Mouse (Mus musculus) liver, embryonic 13.5 days (tissue): ENCODE measurements at regions not wholly inside any gene's neighbourhood (a gene's known extent, or its start where the extent isn't known, plus 50 kb on each side); places are given as distances from the start of the nearest gene placed in this dataset.
"Not testable (repeated sequence)": the region's sequence is repeated elsewhere in the genome, so short reads cannot be mapped to it uniquely, and the experiment has no call there.

ENCODE experiments used
- ATAC-seq: fragments of 200-750 bp; cut with Nextera tagmentation; 2 replicates; pipeline ENCODE4 v1.8.0; 2017; ENCODE audit warnings: low read depth, mild to moderate bottlenecking, moderate number of reproducible peaks, moderate library complexity
- DNase-seq: peaks from one replicate; pipeline ENCODE4 v3.0.0; 2022
- H3K27ac ChIP-seq: fragments of 300-500 bp; sonication (generic); 2 replicates; pipeline ENCODE4 v1.5.1; 2015; ENCODE audit warnings: moderate library complexity, mild to moderate bottlenecking, inconsistent platforms
- H3K27me3 ChIP-seq: fragments of 300-500 bp; sonication (generic); 2 replicates; pipeline ENCODE4 v1.6.1; 2015; ENCODE audit warnings: mild to moderate bottlenecking, inconsistent platforms
- H3K36me3 ChIP-seq: fragments of 300-500 bp; sonication (generic); 2 replicates; pipeline ENCODE4 v1.6.1; 2015; ENCODE audit warnings: mild to moderate bottlenecking, inconsistent platforms
- H3K4me1 ChIP-seq: fragments of 300-500 bp; sonication (generic); replicated peaks from 2 replicates; pipeline ENCODE4 v1.6.1; 2015; ENCODE audit warnings: inconsistent platforms
- H3K4me2 ChIP-seq: fragments of 300-500 bp; sonication (generic); 2 replicates; pipeline ENCODE4 v1.6.1; 2015; ENCODE audit warnings: inconsistent platforms, mild to moderate bottlenecking, moderate library complexity
- H3K4me3 ChIP-seq: fragments of 300-500 bp; sonication (generic); replicated peaks from 2 replicates; pipeline ENCODE4 v1.5.1; 2015; ENCODE audit warnings: mild to moderate bottlenecking, inconsistent platforms
- H3K9ac ChIP-seq: fragments of 300-500 bp; sonication (generic); 2 replicates; pipeline ENCODE4 v1.6.1; 2015; ENCODE audit warnings: mild to moderate bottlenecking, inconsistent platforms
- H3K9me3 ChIP-seq: fragments of 300-500 bp; sonication (generic); replicated peaks from 2 replicates; pipeline ENCODE4 v1.6.1; 2016; ENCODE audit warnings: inconsistent platforms
- WGBS: fragments of 180-500 bp; shearing (Covaris S2); methylation state at CpG from one replicate; pipeline ENCODE4 v1.1.7; 2015; ENCODE audit not compliant: insufficient replicate concordance; 5-methylcytosine and 5-hydroxymethylcytosine counted together

DNA sequence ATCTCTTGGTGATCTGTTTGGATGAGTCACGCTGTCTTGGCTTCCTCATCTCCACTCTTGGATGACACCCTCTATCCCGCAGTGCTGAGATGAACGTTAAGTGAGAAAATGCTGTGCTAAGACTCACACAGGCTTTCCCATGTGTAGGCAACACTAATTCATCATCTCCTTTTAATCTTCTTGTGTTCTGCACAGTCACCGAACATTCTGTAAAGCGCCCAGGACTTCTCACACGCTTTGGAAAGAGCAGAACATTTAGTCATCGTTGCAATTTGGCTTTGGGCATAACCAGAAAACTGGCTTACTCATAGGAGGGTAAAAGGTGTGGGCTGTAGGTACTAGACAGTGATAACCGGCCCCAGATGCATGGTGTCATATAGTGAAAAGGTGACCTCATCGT is 94.9 kb downstream of the Plppr4 start:
- ATAC-seq: no peak
- H3K4me1 ChIP-seq: no peaks in the 10 kb centered on the region
- no peak overlapping the region for H3K27ac ChIP-seq
- WGBS: 69% methylated on average over 9 of the region's 9 CpGs
- no peaks in the 10 kb centered on the region for H3K9me3 ChIP-seq
- H3K27me3 ChIP-seq: no peaks in the 10 kb centered on the region
- H3K9ac ChIP-seq: no peak overlapping the region
- no peak overlapping the region for H3K4me2 ChIP-seq
- H3K4me3 ChIP-seq: no peak overlapping the region
- H3K36me3 ChIP-seq: no peaks in the 10 kb centered on the region
- no peak for DNase-seq

DNA sequence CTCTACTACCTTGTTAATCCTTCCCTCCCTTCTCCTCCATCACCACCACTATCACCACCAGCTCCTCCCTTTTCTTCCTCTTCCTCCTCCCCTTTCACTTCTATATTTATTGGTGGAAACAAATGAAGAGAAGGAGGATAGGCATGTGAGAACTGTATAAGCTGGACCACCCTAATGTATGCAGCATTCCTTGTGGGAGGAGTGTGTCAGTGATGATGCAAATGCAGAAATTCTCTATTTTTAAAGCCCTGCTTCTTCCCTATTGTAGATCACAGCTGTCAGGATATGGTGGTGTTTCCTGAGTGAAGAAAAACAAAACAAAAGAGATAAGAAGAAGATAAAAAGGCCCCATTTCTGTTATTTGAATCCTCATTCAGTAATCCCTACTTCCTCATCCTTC is 112.8 kb downstream of the Plppr4 start:
- no peak overlapping the region for H3K4me2 ChIP-seq
- H3K9ac ChIP-seq: no peak overlapping the region
- H3K4me3 ChIP-seq: no peak overlapping the region
- ATAC-seq: no peak
- no peaks in the 10 kb centered on the region for H3K36me3 ChIP-seq
- H3K4me1 ChIP-seq: no peaks in the 10 kb centered on the region
- no peak overlapping the region for H3K27ac ChIP-seq
- no peaks in the 10 kb centered on the region for H3K9me3 ChIP-seq
- H3K27me3 ChIP-seq: no peaks in the 10 kb centered on the region
- DNase-seq: no peak

GRCm38 (mm10) chr3:117241810-117242209 is 118.9 kb downstream of the Plppr4 start:
- Histone ChIP-seq H3K4me1 (no peaks in the 10 kb centered on the region), H3K9ac (no peak overlapping the region), H3K27ac (no peak overlapping the region), H3K36me3 (no peaks in the 10 kb centered on the region), H3K4me2 (no peak overlapping the region), H3K27me3 (no peaks in the 10 kb centered on the region), H3K4me3 (no peak overlapping the region), H3K9me3 (0 out of 2 replicates have a peak, but pooled peaks cover 9% of the 10 kb centered on the region)
- DNase-seq: no peak
- WGBS: 74% methylated on average over 6 of the region's 6 CpGs
- no peak for ATAC-seq

GRCm38 (mm10) chr3:117226616-117227015 is 134.1 kb downstream of the Plppr4 start:
- H3K27me3 ChIP-seq: no peaks in the 10 kb centered on the region
- H3K27ac ChIP-seq: no peak overlapping the region
- DNase-seq: no peak
- WGBS: 68% methylated on average over 3 of the region's 3 CpGs
- no peak for ATAC-seq
- H3K4me3 ChIP-seq: no peak overlapping the region
- H3K4me1 ChIP-seq: no peaks in the 10 kb centered on the region
- no peaks in the 10 kb centered on the region for H3K36me3 ChIP-seq
- H3K9me3 ChIP-seq: no peaks in the 10 kb centered on the region
- no peak overlapping the region for H3K4me2 ChIP-seq
- no peak overlapping the region for H3K9ac ChIP-seq

GRCm38 (mm10) chr3:117225041-117225440 is 135.6 kb downstream of the Plppr4 start:
- ATAC-seq (no peak), DNase-seq (no peak)
- H3K27me3 ChIP-seq: no peaks in the 10 kb centered on the region
- H3K27ac ChIP-seq: no peak overlapping the region
- no peaks in the 10 kb centered on the region for H3K36me3 ChIP-seq
- no peak overlapping the region for H3K4me2 ChIP-seq
- H3K4me1 ChIP-seq: no peaks in the 10 kb centered on the region
- H3K9ac ChIP-seq: no peak overlapping the region
- H3K9me3 ChIP-seq: no peaks in the 10 kb centered on the region
- 47% methylated on average over 2 of the region's 2 CpGs for WGBS
- H3K4me3 ChIP-seq: no peak overlapping the region

- ATAC-seq: no peak
- WGBS: 27% methylated on average over 1 of the region's 1 CpGs
- Histone ChIP-seq H3K9me3 (no peaks in the 10 kb centered on the region), H3K4me1 (no peaks in the 10 kb centered on the region), H3K27me3 (no peaks in the 10 kb centered on the region), H3K4me2 (no peak overlapping the region), H3K4me3 (no peak overlapping the region), H3K9ac (no peak overlapping the region), H3K27ac (no peak overlapping the region), H3K36me3 (no peaks in the 10 kb centered on the region)
- no peak for DNase-seq
Measured at GRCm38 (mm10) chr3:117217952-117218351, 142.7 kb downstream of the Plppr4 start.

DNA sequence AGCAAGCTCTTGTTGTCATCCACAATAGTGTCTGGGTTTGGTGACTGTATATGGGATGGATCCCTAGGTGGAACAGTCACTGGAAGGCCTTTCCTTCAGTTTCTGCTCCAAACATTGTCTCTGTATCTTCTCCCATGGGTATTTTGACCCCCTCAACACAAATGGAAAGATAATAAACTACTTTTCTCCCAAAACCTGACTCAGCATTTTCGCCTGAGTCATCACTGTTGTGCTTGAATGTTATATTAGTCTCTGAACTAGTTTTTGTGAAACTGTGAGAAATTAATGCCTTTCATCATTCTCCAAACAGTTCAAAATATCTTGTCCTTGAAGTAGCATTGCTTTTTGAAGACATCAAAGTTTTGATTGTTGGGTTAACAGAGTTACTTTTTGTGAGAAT is 168.8 kb downstream of the Plppr4 start:
- H3K36me3 ChIP-seq: no peaks in the 10 kb centered on the region
- H3K9me3 ChIP-seq: no peaks in the 10 kb centered on the region
- H3K4me3 ChIP-seq: no peak overlapping the region
- H3K4me1 ChIP-seq: no peaks in the 10 kb centered on the region
- no peak overlapping the region for H3K9ac ChIP-seq
- ATAC-seq (no peak), DNase-seq (no peak)
- H3K27ac ChIP-seq: no peak overlapping the region
- H3K27me3 ChIP-seq: no peaks in the 10 kb centered on the region
- no peak overlapping the region for H3K4me2 ChIP-seq
- 44% methylated on average over 1 of the region's 1 CpGs for WGBS

GRCm38 (mm10) chr3:117188782-117189500 is 171.7 kb downstream of the Plppr4 start:
- Histone ChIP-seq H3K4me2 (no peak overlapping the region), H3K4me1 (no peaks in the 10 kb centered on the region), H3K9me3 (no peaks in the 10 kb centered on the region), H3K27ac (no peak overlapping the region), H3K9ac (no peak overlapping the region), H3K4me3 (no peak overlapping the region), H3K36me3 (no peaks in the 10 kb centered on the region), H3K27me3 (no peaks in the 10 kb centered on the region)
- DNase-seq (no peak), ATAC-seq (no peak)
- 45% methylated on average over 3 of the region's 3 CpGs for WGBS

- H3K4me2 ChIP-seq: no peak overlapping the region
- DNase-seq (no peak), ATAC-seq (no peak)
- H3K9ac ChIP-seq: no peak overlapping the region
- no peaks in the 10 kb centered on the region for H3K36me3 ChIP-seq
- H3K27ac ChIP-seq: no peak overlapping the region
- no peaks in the 10 kb centered on the region for H3K4me1 ChIP-seq
- H3K27me3 ChIP-seq: no peaks in the 10 kb centered on the region
- H3K9me3 ChIP-seq: no peaks in the 10 kb centered on the region
- H3K4me3 ChIP-seq: no peak overlapping the region
- 70% methylated on average over 4 of the region's 4 CpGs for WGBS
Measured at GRCm38 (mm10) chr3:117183654-117184184, 177.0 kb downstream of the Plppr4 start.

DNA sequence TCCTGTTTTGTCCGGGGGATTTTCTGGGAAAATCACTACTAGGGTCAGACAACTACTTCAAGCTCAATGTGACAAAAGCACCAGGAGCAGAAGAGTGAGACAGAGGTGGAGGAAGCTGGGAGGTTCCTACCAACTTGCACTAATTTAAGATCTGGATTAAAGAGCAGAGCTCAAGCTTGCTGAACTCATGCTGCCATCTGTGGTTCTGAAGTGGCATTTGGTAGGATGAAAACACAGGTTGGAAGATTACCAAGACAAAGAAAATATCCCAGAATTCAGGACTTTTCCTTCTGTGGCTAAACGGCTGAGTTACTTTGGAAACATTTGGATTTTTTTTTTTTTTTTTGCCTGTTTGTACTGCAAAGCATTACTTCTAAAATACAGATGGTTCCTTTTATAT is 190.9 kb downstream of the Plppr4 start:
- no peak overlapping the region for H3K9ac ChIP-seq
- ATAC-seq (no peak), DNase-seq (no peak)
- no peak overlapping the region for H3K4me3 ChIP-seq
- H3K36me3 ChIP-seq: no peaks in the 10 kb centered on the region
- 65% methylated on average over 2 of the region's 2 CpGs for WGBS
- no peaks in the 10 kb centered on the region for H3K9me3 ChIP-seq
- H3K27ac ChIP-seq: no peak overlapping the region
- H3K27me3 ChIP-seq: no peaks in the 10 kb centered on the region
- no peaks in the 10 kb centered on the region for H3K4me1 ChIP-seq
- no peak overlapping the region for H3K4me2 ChIP-seq

DNA sequence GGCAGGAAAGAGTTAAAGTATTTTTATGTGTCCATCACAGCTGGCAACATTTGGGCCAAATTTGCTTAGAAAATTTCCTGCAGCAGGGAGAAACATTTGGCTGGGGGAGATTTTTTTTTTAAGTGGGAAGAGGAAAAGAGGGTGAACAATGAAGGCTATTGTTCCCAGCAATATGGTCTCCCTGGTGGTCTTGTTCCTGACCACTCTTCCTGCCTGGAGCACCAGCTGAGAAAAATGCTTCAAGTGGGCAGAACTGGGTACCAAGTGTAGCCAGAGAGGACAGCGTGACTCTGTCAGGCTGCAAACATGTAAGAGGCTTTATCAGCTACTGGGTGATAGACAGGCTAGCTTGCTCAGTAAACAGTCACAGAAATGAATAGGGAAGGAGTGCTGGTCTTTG is 194.3 kb upstream of the Palmd start:
- ATAC-seq (no peak), DNase-seq (no peak)
- no peaks in the 10 kb centered on the region for H3K36me3 ChIP-seq
- H3K27me3 ChIP-seq: no peaks in the 10 kb centered on the region
- H3K27ac ChIP-seq: no peak overlapping the region
- H3K9me3 ChIP-seq: no peaks in the 10 kb centered on the region
- no peaks in the 10 kb centered on the region for H3K4me1 ChIP-seq
- no peak overlapping the region for H3K4me3 ChIP-seq
- no peak overlapping the region for H3K4me2 ChIP-seq
- 30% methylated on average over 1 of the region's 1 CpGs for WGBS
- H3K9ac ChIP-seq: no peak overlapping the region

GRCm38 (mm10) chr3:117160689-117161088 is 191.9 kb upstream of the Palmd start:
- not testable (repeated sequence) for H3K9me3 ChIP-seq, H3K36me3 ChIP-seq, H3K4me1 ChIP-seq, H3K27ac ChIP-seq, H3K9ac ChIP-seq, H3K4me2 ChIP-seq, ATAC-seq, H3K4me3 ChIP-seq, H3K27me3 ChIP-seq, DNase-seq
- WGBS: 70% methylated on average over 3 of the region's 3 CpGs
